Mouse (Mus musculus) spleen, postnatal 14 days (tissue): Measurements from ENCODE around the gene Spp1.

Experiments used
- DNase-seq, 2 experiments: peaks; one replicate each; pipeline ENCODE4 v3.0.0; 2021 to 2022; ENCODE audit warnings: low spot score in 2 of 2

Spp1 gene

GRCm38 (mm10) chr5:104434835-104435301 lies at the start of gene Spp1:
Spp1 (plus strand) TSS chr5:104435118.
- DNase-seq: no peak

GRCm38 (mm10) chr5:104385521-104385920 lies 49.4 kb upstream of the Spp1 start:
- DNase-seq: no peak

- DNase-seq: no peak
Observed at GRCm38 (mm10) chr5:104386908-104387307, 48.0 kb upstream of the Spp1 start.

GRCm38 (mm10) chr5:104390962-104391361 lies 44.0 kb upstream of the Spp1 start:
- DNase-seq: no peak

- no peak for DNase-seq
Observed at GRCm38 (mm10) chr5:104392784-104393183, 42.1 kb upstream of the Spp1 start.

- DNase-seq: no peak
Observed at GRCm38 (mm10) chr5:104396286-104396685, 38.6 kb upstream of the Spp1 start.

GRCm38 (mm10) chr5:104398001-104398400 lies 36.9 kb upstream of the Spp1 start:
- DNase-seq: no peak

- DNase-seq: no peak
Observed at GRCm38 (mm10) chr5:104399291-104399950, 35.5 kb upstream of the Spp1 start.

GRCm38 (mm10) chr5:104399970-104400369 lies 34.9 kb upstream of the Spp1 start:
- no peak for DNase-seq

GRCm38 (mm10) chr5:104402651-104403050 lies 32.3 kb upstream of the Spp1 start:
- no peak for DNase-seq

GRCm38 (mm10) chr5:104403351-104403750 lies 31.6 kb upstream of the Spp1 start:
- DNase-seq: no peak

- DNase-seq: no peak
Observed at GRCm38 (mm10) chr5:104404551-104404950, 30.4 kb upstream of the Spp1 start.

GRCm38 (mm10) chr5:104405051-104405450 lies 29.9 kb upstream of the Spp1 start:
- DNase-seq: no peak

- DNase-seq: no peak
Observed at GRCm38 (mm10) chr5:104406756-104407155, 28.2 kb upstream of the Spp1 start.

GRCm38 (mm10) chr5:104407541-104408231 lies 27.2 kb upstream of the Spp1 start:
- DNase-seq: no peak

GRCm38 (mm10) chr5:104408549-104408948 lies 26.4 kb upstream of the Spp1 start:
- no peak for DNase-seq

GRCm38 (mm10) chr5:104415999-104416398 lies 18.9 kb upstream of the Spp1 start:
- no peak for DNase-seq

- no peak for DNase-seq
Observed at GRCm38 (mm10) chr5:104417028-104417427, 17.9 kb upstream of the Spp1 start.

GRCm38 (mm10) chr5:104417721-104418120 lies 17.2 kb upstream of the Spp1 start:
- no peak for DNase-seq

GRCm38 (mm10) chr5:104422039-104422438 lies 12.9 kb upstream of the Spp1 start:
- no peak for DNase-seq

- no peak for DNase-seq
Observed at GRCm38 (mm10) chr5:104423861-104424260, 11.1 kb upstream of the Spp1 start.

- no peak for DNase-seq
Observed at GRCm38 (mm10) chr5:104425949-104426348, 9.0 kb upstream of the Spp1 start.

GRCm38 (mm10) chr5:104432886-104433285 lies 2.0 kb upstream of the Spp1 start:
- no peak for DNase-seq
